Mouse (Mus musculus): ENCODE measurements at regions not wholly inside any gene's neighbourhood (a gene's known extent, or its start where the extent isn't known, plus 50 kb on each side); places are given as distances from the start of the nearest gene placed in this dataset.

DNA sequence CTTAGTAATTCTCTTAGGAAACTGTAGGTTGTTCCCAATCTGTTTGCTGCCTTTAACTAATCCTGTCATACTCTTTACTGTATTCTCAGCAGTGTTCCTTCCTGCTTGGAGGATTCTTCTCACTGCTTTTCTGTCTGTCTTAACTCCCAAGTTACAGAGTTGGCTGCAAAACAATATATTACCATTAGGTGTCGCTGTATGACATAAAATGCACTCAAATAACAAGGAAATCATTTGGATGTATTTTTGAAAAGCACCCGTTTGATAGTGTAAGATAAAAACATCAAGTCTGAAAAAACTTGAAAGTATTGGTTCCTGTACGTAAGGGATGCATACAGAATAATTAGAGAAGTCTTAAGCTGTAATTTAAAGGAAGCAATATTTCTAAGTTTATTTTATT lies 261.8 kb downstream of the Ttc6 start:
- Histone ChIP-seq H3K27me3 (ENCODE audit: control insufficient read depth in 1 of 2, insufficient read depth in 2 of 2, low read length in 2 of 2) (no peaks in the 10 kb centered on the region; a peak in 1 of 4 replicates), H3K4me1 (ENCODE audit: control insufficient read depth in 1 of 2, insufficient read depth in 2 of 2, low read length in 2 of 2) (no peaks in the 10 kb centered on the region)
- DNase-seq (ENCODE audit: low read depth, low spot score), result peak; percentile 80

GRCm38 (mm10) chr12:57842813-57843212 lies 278.9 kb downstream of the Ttc6 start:
- Histone ChIP-seq H3K36me3 (ENCODE audit: control insufficient read depth in 1 of 2, insufficient read depth in 2 of 2, low read length in 2 of 2) (no peaks in the 10 kb centered on the region), H3K79me2 (ENCODE audit: control insufficient read depth, insufficient read depth, low read length, poor library complexity) (no peaks in the 10 kb centered on the region), H3K9me3 (replicated peaks; ENCODE audit: insufficient read depth, low read length) (no peaks in the 10 kb centered on the region), H3K4me3 (ENCODE audit: control insufficient read depth in 1 of 2, insufficient read depth in 1 of 2, low read depth in 2 of 2, low read length in 2 of 2) (no peak overlapping the region), H3K9ac (ENCODE audit: control insufficient read depth, low read depth, low read length, poor library complexity, severe bottlenecking) (no peak overlapping the region), H3K27ac (ENCODE audit: control insufficient read depth, low read depth, low read length) (no peak overlapping the region), H3K27me3 (ENCODE audit: control insufficient read depth in 1 of 2, insufficient read depth in 2 of 2, low read length in 2 of 2) (no peaks in the 10 kb centered on the region), H3K4me1 (ENCODE audit: control insufficient read depth in 1 of 2, insufficient read depth in 2 of 2, low read length in 2 of 2) (no peaks in the 10 kb centered on the region)
- TF ChIP-seq NRF1 (IDR thresholded peaks at IDR 0.05; ENCODE audit: insufficient read depth, low read depth, low read length, poor library complexity, severe bottlenecking) (no peak), CTCF (IDR thresholded peaks at IDR 0.05 in 2 of 3, conservative IDR thresholded peaks at IDR 0.05 in 1 of 3; ENCODE audit: control insufficient read depth in 1 of 3, insufficient read depth in 1 of 3, low read depth in 2 of 3, low read length in 3 of 3, poor library complexity in 1 of 3, severe bottlenecking in 1 of 3) (no peak), RCOR1 (IDR thresholded peaks at IDR 0.05; ENCODE audit: low read depth, low read length) (no peak), ELF1 (IDR thresholded peaks at IDR 0.05; ENCODE audit: low read depth, low read length) (no peak), HCFC1 (IDR thresholded peaks at IDR 0.05; ENCODE audit: low read depth, low read length) (no peak), UBTF (IDR thresholded peaks at IDR 0.05; ENCODE audit: borderline replicate concordance, insufficient read depth, low read depth, low read length) (no peak), MYC (IDR thresholded peaks at IDR 0.05; ENCODE audit: low read depth, low read length) (no peak), ZKSCAN1 (IDR thresholded peaks at IDR 0.05; ENCODE audit: low read depth, low read length) (no peak), POLR2AphosphoS2 (IDR thresholded peaks at IDR 0.05; ENCODE audit: low read length) (no peak), ZMIZ1 (IDR thresholded peaks at IDR 0.05; ENCODE audit: low read depth, low read length) (no peak), MAZ (IDR thresholded peaks at IDR 0.05; ENCODE audit: low read depth, low read length) (no peak), USF1 (IDR thresholded peaks at IDR 0.05; ENCODE audit: low read depth, low read length) (no peak), BHLHE40 (IDR thresholded peaks at IDR 0.05; ENCODE audit: borderline replicate concordance, low read depth, low read length) (no peak), ZNF384 (IDR thresholded peaks at IDR 0.05; ENCODE audit: low read depth, low read length) (no peak), CHD1 (IDR thresholded peaks at IDR 0.05; ENCODE audit: low read depth, low read length) (no peak)
- no peak for DNase-seq (ENCODE audit: low read depth, low spot score)

More for the DNA sequence above, 261.8 kb downstream of the Ttc6 start:
- no peaks in the 10 kb centered on the region for H3K36me3 ChIP-seq (ENCODE audit: control insufficient read depth in 1 of 2, insufficient read depth in 2 of 2, low read length in 2 of 2)
- H3K79me2 ChIP-seq (ENCODE audit: control insufficient read depth, insufficient read depth, low read length, poor library complexity), result no peaks in the 10 kb centered on the region
- no peak overlapping the region for H3K9ac ChIP-seq (ENCODE audit: control insufficient read depth, low read depth, low read length, poor library complexity, severe bottlenecking)
- no peak overlapping the region for H3K27ac ChIP-seq (ENCODE audit: control insufficient read depth, low read depth, low read length)
- H3K4me3 ChIP-seq (ENCODE audit: control insufficient read depth in 1 of 2, insufficient read depth in 1 of 2, low read depth in 2 of 2, low read length in 2 of 2), result no peak overlapping the region
- H3K9me3 ChIP-seq (replicated peaks; ENCODE audit: insufficient read depth, low read length), result no peaks in the 10 kb centered on the region
- TF ChIP-seq USF2 (IDR thresholded peaks at IDR 0.05; ENCODE audit: borderline replicate concordance in 1 of 2, insufficient read depth in 1 of 2, low read depth in 1 of 2, low read length in 2 of 2), result no peak
- no peak for TF ChIP-seq ELF1 (IDR thresholded peaks at IDR 0.05; ENCODE audit: low read depth, low read length)
- no peak for TF ChIP-seq NELFE (IDR thresholded peaks at IDR 0.05; ENCODE audit: low read depth, low read length)
- TF ChIP-seq ZNF384 (IDR thresholded peaks at IDR 0.05; ENCODE audit: low read depth, low read length), result no peak
- TF ChIP-seq RAD21 (IDR thresholded peaks at IDR 0.05; ENCODE audit: low read depth, low read length), result peak; percentile 99
- TF ChIP-seq SMC3 (IDR thresholded peaks at IDR 0.05; ENCODE audit: low read depth, low read length), result peak; percentile 90
- TF ChIP-seq GATA1 (IDR thresholded peaks at IDR 0.05; ENCODE audit: low read depth, low read length), result peak; percentile 23; the same call in 1 of the 2 replicates
- no peak for TF ChIP-seq ZMIZ1 (IDR thresholded peaks at IDR 0.05; ENCODE audit: low read depth, low read length)
- TF ChIP-seq CHD1 (IDR thresholded peaks at IDR 0.05; ENCODE audit: low read depth, low read length), result no peak
- TF ChIP-seq ZC3H11A (IDR thresholded peaks at IDR 0.05; ENCODE audit: low read depth, low read length), result peak; percentile 93
- peak; percentile 17 to 91 (median 61); a peak in 5 of 6 replicates for TF ChIP-seq CTCF (IDR thresholded peaks at IDR 0.05 in 2 of 3, conservative IDR thresholded peaks at IDR 0.05 in 1 of 3; ENCODE audit: control insufficient read depth in 1 of 3, insufficient read depth in 1 of 3, low read depth in 2 of 3, low read length in 3 of 3, poor library complexity in 1 of 3, severe bottlenecking in 1 of 3)
- no peak for TF ChIP-seq MXI1 (IDR thresholded peaks at IDR 0.05; ENCODE audit: low read depth, low read length)
- no peak for TF ChIP-seq MYB (IDR thresholded peaks at IDR 0.05; ENCODE audit: low read depth, low read length)
